Mouse (Mus musculus) heart, embryonic 14.5 days (tissue): ENCODE measurements around the gene Usp25. TPM values are rescaled to one million over a fixed set of nuclear protein-coding genes. Genes with fewer than 3 reads are reported as not detected.

Experiments
- ATAC-seq: fragments of 200-750 bp; cut with Nextera tagmentation; 2 replicates; pipeline ENCODE4 v1.8.0; 2017; ENCODE audit warnings: low read depth, moderate TSS enrichment; ENCODE audit not compliant: insufficient number of reproducible peaks, insufficient read depth, low FRiP score
- H3K27ac ChIP-seq, 2 experiments: fragments of 200-500 bp in 1 of 2; fragments of 300-500 bp in 1 of 2; sonication (generic) in 1 of 2; replicated peaks in 1 of 2; 2 replicates each; pipeline ENCODE4 v1.5.1; 2012 to 2014; ENCODE audit warnings: low read depth in 2 of 2, low read length in 2 of 2, control low read depth in 1 of 2, mild to moderate bottlenecking in 1 of 2, mixed read lengths in 1 of 2; ENCODE audit not compliant: control insufficient read depth in 1 of 2, insufficient read depth in 1 of 2
- H3K27me3 ChIP-seq: fragments of 300-500 bp; sonication (generic); 2 replicates; pipeline ENCODE4 v1.6.1; 2014; ENCODE audit warnings: mild to moderate bottlenecking, low read length, control low read depth; ENCODE audit not compliant: control insufficient read depth, insufficient read depth
- H3K36me3 ChIP-seq: fragments of 300-500 bp; sonication (generic); 2 replicates; pipeline ENCODE4 v1.6.1; 2014; ENCODE audit warnings: mild to moderate bottlenecking, control low read depth, low read length, mixed read lengths; ENCODE audit not compliant: control insufficient read depth, insufficient read depth
- H3K4me1 ChIP-seq, 2 experiments: fragments of 200-500 bp in 1 of 2; fragments of 300-500 bp in 1 of 2; sonication (generic) in 1 of 2; 2 replicates each; pipeline ENCODE4 v1.6.1; 2012 to 2014; ENCODE audit warnings: low read length in 2 of 2, control low read depth in 1 of 2, mixed read lengths in 1 of 2; ENCODE audit not compliant: control insufficient read depth in 2 of 2, insufficient read depth in 2 of 2
- H3K4me2 ChIP-seq: fragments of 300-500 bp; sonication (generic); 2 replicates; pipeline ENCODE4 v1.6.1; 2014; ENCODE audit warnings: mild to moderate bottlenecking, low read length
- H3K4me3 ChIP-seq, 2 experiments: fragments of 200-500 bp in 1 of 2; fragments of 300-500 bp in 1 of 2; sonication (generic) in 1 of 2; 2 replicates each; pipeline ENCODE4 v1.5.1; 2012 to 2014; ENCODE audit warnings: low read length in 2 of 2, mild to moderate bottlenecking in 2 of 2, control low read depth in 1 of 2, low read depth in 1 of 2, moderate library complexity in 1 of 2; ENCODE audit not compliant: control insufficient read depth in 1 of 2, insufficient read depth in 1 of 2
- H3K9ac ChIP-seq: fragments of 300-500 bp; sonication (generic); 2 replicates; pipeline ENCODE4 v1.6.1; 2014; ENCODE audit warnings: mild to moderate bottlenecking, low read length
- H3K9me3 ChIP-seq: fragments of 300-500 bp; sonication (generic); 2 replicates; pipeline ENCODE4 v1.6.1; 2016; ENCODE audit warnings: low read length, control low read depth; ENCODE audit not compliant: control insufficient read depth
- WGBS: fragments of 180-500 bp; shearing (Covaris S2); extraction: QIAGEN DNeasy Blood & Tissue Kit; methylation state at CpG from one replicate; pipeline ENCODE4 v1.1.7; 2014; 5-methylcytosine and 5-hydroxymethylcytosine counted together
- polyA plus RNA-seq: library from polyadenylated mRNA; unstranded; fragments of >200 nt; fragmentation: Nextera tagmentation; extraction: Ambion mirVana; gene quantifications from 2 replicates; pipeline ENCODE4 v1.2.1, GENCODE M21; 2014

Gene Usp25
- polyA plus RNA-seq, 1 experiment from 2014 or later = 32.5 TPM

- no peak overlapping the region for H3K27ac ChIP-seq
- no peak for ATAC-seq
- no peaks in the 10 kb centered on the region for H3K4me1 ChIP-seq
- H3K27me3 ChIP-seq = no peaks in the 10 kb centered on the region
- WGBS = 89% methylated on average over 4 of the region's 4 CpGs
- H3K9ac ChIP-seq = no peak overlapping the region
- H3K4me3 ChIP-seq = no peak overlapping the region
- H3K9me3 ChIP-seq = no peaks in the 10 kb centered on the region
- no peaks in the 10 kb centered on the region for H3K36me3 ChIP-seq
- H3K4me2 ChIP-seq = no peak overlapping the region
These were observed 137.4 kb downstream of the Usp25 start for GRCm38 (mm10) chr16:77150884-77151283.

- 81% methylated on average over 1 of the region's 1 CpGs for WGBS
- Histone ChIP-seq H3K27me3 (no peaks in the 10 kb centered on the region), H3K4me1 (no peaks in the 10 kb centered on the region), H3K36me3 (no peaks in the 10 kb centered on the region), H3K9ac (no peak overlapping the region), H3K9me3 (no peaks in the 10 kb centered on the region), H3K4me2 (no peak overlapping the region), H3K4me3 (no peak overlapping the region), H3K27ac (no peak overlapping the region)
- ATAC-seq = no peak
These were observed 138.8 kb downstream of the Usp25 start for GRCm38 (mm10) chr16:77152288-77152687.

GRCm38 (mm10) chr16:77153216-77153715 lies 139.8 kb downstream of the Usp25 start:
- no peaks in the 10 kb centered on the region for H3K9me3 ChIP-seq
- no peak overlapping the region for H3K4me3 ChIP-seq
- no peak for ATAC-seq
- no peaks in the 10 kb centered on the region for H3K36me3 ChIP-seq
- no peak overlapping the region for H3K9ac ChIP-seq
- 68% methylated on average over 1 of the region's 1 CpGs for WGBS
- H3K27ac ChIP-seq = no peak overlapping the region
- no peaks in the 10 kb centered on the region for H3K4me1 ChIP-seq
- H3K4me2 ChIP-seq = no peak overlapping the region
- H3K27me3 ChIP-seq = no peaks in the 10 kb centered on the region

GRCm38 (mm10) chr16:77153815-77154214 lies 140.3 kb downstream of the Usp25 start:
- ATAC-seq = no peak
- Histone ChIP-seq H3K4me1 (no peaks in the 10 kb centered on the region), H3K4me3 (no peak overlapping the region), H3K27me3 (no peaks in the 10 kb centered on the region), H3K9me3 (no peaks in the 10 kb centered on the region), H3K9ac (no peak overlapping the region), H3K36me3 (no peaks in the 10 kb centered on the region), H3K27ac (no peak overlapping the region), H3K4me2 (no peak overlapping the region)
- 87% methylated on average over 2 of the region's 2 CpGs for WGBS

- H3K4me1 ChIP-seq = no peaks in the 10 kb centered on the region
- no peak overlapping the region for H3K4me2 ChIP-seq
- whole genome bisulfite sequencing = 84% methylated on average over 1 of the region's 1 CpGs
- H3K4me3 ChIP-seq = no peak overlapping the region
- no peak overlapping the region for H3K9ac ChIP-seq
- no peaks in the 10 kb centered on the region for H3K9me3 ChIP-seq
- ATAC-seq = no peak
- no peaks in the 10 kb centered on the region for H3K36me3 ChIP-seq
- H3K27ac ChIP-seq = no peak overlapping the region
- H3K27me3 ChIP-seq = no peaks in the 10 kb centered on the region
These were observed 141.3 kb downstream of the Usp25 start for GRCm38 (mm10) chr16:77154831-77155230.
